Mouse (Mus musculus) gastrocnemius, adult 8-10 months (tissue): ENCODE measurements around the gene Foxa3. TPM values are rescaled to one million over a fixed set of nuclear protein-coding genes. Genes with fewer than 3 reads are reported as not detected.
"Not testable (repeated sequence)": the region's sequence is repeated elsewhere in the genome, so short reads cannot be mapped to it uniquely, and the experiment has no call there.

ENCODE experiments used
- DNase-seq, 2 experiments: peaks; one replicate each; pipeline ENCODE4 v3.0.0; 2022; ENCODE audit warnings: low spot score in 2 of 2
- total RNA-seq, 4 experiments: library from RNA; stranded (reverse); gene quantifications; 2 replicates each; pipeline ENCODE4 v1.2.4; 2022

The Foxa3 gene
- not detected for total RNA-seq

GRCm38 (mm10) chr7:19023357-19023814 is at the start of gene Foxa3:
Foxa3 (minus strand) TSS chr7:19023538.
- DNase-seq: peak; percentile 33 to 69

GRCm38 (mm10) chr7:19071024-19071423 is 47.7 kb upstream of the Foxa3 start:
- DNase-seq: not testable (repeated sequence)

- DNase-seq: no peak
Measured at GRCm38 (mm10) chr7:19069500-19069899, 46.2 kb upstream of the Foxa3 start.

GRCm38 (mm10) chr7:19068707-19069106 is 45.4 kb upstream of the Foxa3 start:
- DNase-seq: peak in 1 of 2 experiments; percentile 58

- no peak for DNase-seq
Measured at GRCm38 (mm10) chr7:19067935-19068334, 44.6 kb upstream of the Foxa3 start.

- DNase-seq: no peak
Measured at GRCm38 (mm10) chr7:19067063-19067462, 43.7 kb upstream of the Foxa3 start.

GRCm38 (mm10) chr7:19065896-19066295 is 42.6 kb upstream of the Foxa3 start:
- no peak for DNase-seq

- DNase-seq: no peak
Measured at GRCm38 (mm10) chr7:19057405-19057804, 34.1 kb upstream of the Foxa3 start.

GRCm38 (mm10) chr7:19055108-19055507 is 31.8 kb upstream of the Foxa3 start:
- no peak for DNase-seq

- DNase-seq: no peak
Measured at GRCm38 (mm10) chr7:19054777-19055076, 31.4 kb upstream of the Foxa3 start.

GRCm38 (mm10) chr7:19054047-19054776 is 30.9 kb upstream of the Foxa3 start, which contains the start of gene Rsph6a:
Rsph6a (plus strand) TSS chr7:19054690.
- DNase-seq: no peak

- no peak for DNase-seq
Measured at GRCm38 (mm10) chr7:19053136-19053532, 29.8 kb upstream of the Foxa3 start.

GRCm38 (mm10) chr7:19052345-19053135 is 29.2 kb upstream of the Foxa3 start:
- peak; percentile 70 to 72 for DNase-seq

- no peak for DNase-seq
Measured at GRCm38 (mm10) chr7:19051161-19051560, 27.8 kb upstream of the Foxa3 start.

- no peak for DNase-seq
Measured at GRCm38 (mm10) chr7:19050172-19050571, 26.8 kb upstream of the Foxa3 start.

GRCm38 (mm10) chr7:19049252-19049651 is 25.9 kb upstream of the Foxa3 start:
- DNase-seq: no peak

GRCm38 (mm10) chr7:19048006-19048527 is 24.7 kb upstream of the Foxa3 start:
- DNase-seq: no peak

- peak; percentile 69 to 78 for DNase-seq
Measured at GRCm38 (mm10) chr7:19046286-19047069, 23.1 kb upstream of the Foxa3 start.

GRCm38 (mm10) chr7:19044616-19045015 is 21.3 kb upstream of the Foxa3 start:
- DNase-seq: no peak

GRCm38 (mm10) chr7:19031641-19032040 is 8.3 kb upstream of the Foxa3 start:
- no peak for DNase-seq

GRCm38 (mm10) chr7:19029084-19029653 is 5.8 kb upstream of the Foxa3 start:
- DNase-seq: peak; percentile 28 to 32
